Mouse (Mus musculus) inflammation-experienced regulatory T-cells, adult 16 weeks (primary cell): ENCODE measurements around the gene Inf2. TPM values are rescaled to one million over a fixed set of nuclear protein-coding genes. Genes with fewer than 3 reads are reported as not detected.

Experiments
- polyA plus RNA-seq: library from polyadenylated mRNA; unstranded; fragments of 100-300 nt; shearing (Covaris generic); gene quantifications from one replicate; pipeline ENCODE4 v1.2.1, GENCODE M21; 2017

The Inf2 gene
- polyA plus RNA-seq = 13.5 TPM

GRCm38 (mm10) chr12:112588426-112589256 lies at the start of gene Inf2:
Inf2 (plus strand) TSS chr12:112588784.

GRCm38 (mm10) chr12:112619686-112620353 lies 31.2 kb downstream of the Inf2 start, which contains the start of gene Adssl1:
Adssl1 (plus strand) TSS chr12:112620045.

GRCm38 (mm10) chr12:112644180-112644854 lies 55.7 kb downstream of the Inf2 start, which contains the start of gene Siva1:
Siva1 (plus strand) TSS chr12:112644679.

Other genes with a start within 250 kb of the Inf2 start
- not detected for gene A530016L24Rik, start 99.3 kb upstream of the Inf2 start, polyA plus RNA-seq
- gene Tmem179, start 72.0 kb upstream of the Inf2 start, polyA plus RNA-seq = not detected
- 4.3 TPM for gene Adssl1, start 31.3 kb downstream of the Inf2 start, polyA plus RNA-seq
- 40.4 TPM for gene Siva1, start 55.9 kb downstream of the Inf2 start, polyA plus RNA-seq
- 7.2 TPM for gene Akt1, start 86.1 kb downstream of the Inf2 start, polyA plus RNA-seq
- 2.2 TPM for gene Zbtb42, start 90.0 kb downstream of the Inf2 start, polyA plus RNA-seq
- 2.9 TPM for gene Cep170b, start 131.7 kb downstream of the Inf2 start, polyA plus RNA-seq
- 4.9 TPM for gene Pld4, start 171.9 kb downstream of the Inf2 start, polyA plus RNA-seq
- gene Ahnak2, start 213.9 kb downstream of the Inf2 start, polyA plus RNA-seq = not detected
- gene Clba1, start 220.2 kb downstream of the Inf2 start, polyA plus RNA-seq = 0.40 TPM
- 92.9 TPM for gene Cdca4, start 240.6 kb downstream of the Inf2 start, polyA plus RNA-seq